In genomic region chr2:65104569-65104968, GRCm38 (mm10) we compare ENCODE assay signal across 23 mouse cellular contexts.
DNase-seq lines count a peak whose midpoint lies in the region; ATAC-seq and TF ChIP-seq lines count a peak whose summit lies in the region.
"Had no signal": no experiment of that assay in that cellular context is flagged by ENCODE, and none has a peak within 500 bp of the region (broad histone marks: within the 10 kb centered on the region; RNA-seq: fewer than 3 reads in every experiment).

No protein-coding gene starts in this region.

- H3K27ac ChIP-seq in midbrain, embryonic 11.5 days (ENCODE audit: low read depth, low read length): no peak overlapping the region
- H3K27ac ChIP-seq in midbrain, embryonic 10.5 days (replicated peaks): no peak overlapping the region
- no peak overlapping the region for H3K27ac ChIP-seq in gastrocnemius, adult 2 months
- no peak overlapping the region for H3K27ac ChIP-seq in intestine, embryonic 16.5 days (ENCODE audit: low read length)
- H3K27ac ChIP-seq: embryonic facial prominence, embryonic 10.5 days; embryonic facial prominence, embryonic 12.5 days; forebrain, embryonic 10.5 days; forebrain, embryonic 12.5 days had no signal

- H3K4me2 ChIP-seq in midbrain, embryonic 11.5 days: no peak overlapping the region
- no peak overlapping the region for H3K4me2 ChIP-seq in intestine, embryonic 16.5 days (ENCODE audit: low read depth, low read length)
- H3K4me2 ChIP-seq: embryonic facial prominence, embryonic 12.5 days; forebrain, embryonic 12.5 days had no signal

- H3K27me3 ChIP-seq in midbrain, embryonic 11.5 days (ENCODE audit: control insufficient read depth, insufficient read depth, low read length): no peaks in the 10 kb centered on the region
- no peaks in the 10 kb centered on the region for H3K27me3 ChIP-seq in midbrain, embryonic 10.5 days (ENCODE audit: low read depth, poor library complexity, severe bottlenecking)
- H3K27me3 ChIP-seq in intestine, embryonic 16.5 days (replicated peaks; ENCODE audit: control insufficient read depth, insufficient read depth, low read length): no peaks in the 10 kb centered on the region
- H3K27me3 ChIP-seq: embryonic facial prominence, embryonic 12.5 days; forebrain, embryonic 12.5 days had no signal

- H3K9me3 ChIP-seq in midbrain, embryonic 11.5 days (ENCODE audit: control insufficient read depth, low read length): no peaks in the 10 kb centered on the region
- no peaks in the 10 kb centered on the region for H3K9me3 ChIP-seq in midbrain, embryonic 10.5 days (replicated peaks)
- no peaks in the 10 kb centered on the region for H3K9me3 ChIP-seq in intestine, embryonic 16.5 days (ENCODE audit: control insufficient read depth, low read length)
- H3K9me3 ChIP-seq: embryonic facial prominence, embryonic 10.5 days; embryonic facial prominence, embryonic 12.5 days; forebrain, embryonic 10.5 days; forebrain, embryonic 12.5 days had no signal

- H3K36me3 ChIP-seq in midbrain, embryonic 11.5 days (ENCODE audit: control insufficient read depth, insufficient read depth, low read length): no peaks in the 10 kb centered on the region
- H3K36me3 ChIP-seq in midbrain, embryonic 10.5 days: no peaks in the 10 kb centered on the region
- peaks cover 9% of the 10 kb centered on the region; the same call in 1 of the 2 replicates for H3K36me3 ChIP-seq in intestine, embryonic 16.5 days (ENCODE audit: control insufficient read depth, insufficient read depth, low read length)
- H3K36me3 ChIP-seq: embryonic facial prominence, embryonic 10.5 days; embryonic facial prominence, embryonic 12.5 days; forebrain, embryonic 10.5 days; forebrain, embryonic 12.5 days; G1E had no signal

- intact Hi-C loops in gastrocnemius, adult 2 months (cut with DNase I): no loop called here

- H3K4me3 ChIP-seq in midbrain, embryonic 11.5 days (ENCODE audit: low read depth, low read length): no peak overlapping the region
- H3K4me3 ChIP-seq in midbrain, embryonic 10.5 days: no peak overlapping the region
- H3K4me3 ChIP-seq in gastrocnemius, adult 2 months: no peak overlapping the region
- H3K4me3 ChIP-seq in intestine, embryonic 16.5 days (ENCODE audit: low read length): no peak overlapping the region
- H3K4me3 ChIP-seq: embryonic facial prominence, embryonic 10.5 days; embryonic facial prominence, embryonic 12.5 days; erythroblast, embryonic 14.5 days; forebrain, embryonic 10.5 days; forebrain, embryonic 12.5 days had no signal

- no peak overlapping the region for H3K9ac ChIP-seq in midbrain, embryonic 11.5 days (ENCODE audit: low read length)
- no peak overlapping the region for H3K9ac ChIP-seq in intestine, embryonic 16.5 days (ENCODE audit: low read depth, low read length)
- H3K9ac ChIP-seq: embryonic facial prominence, embryonic 12.5 days; forebrain, embryonic 12.5 days had no signal

- no peaks in the 10 kb centered on the region for H3K4me1 ChIP-seq in midbrain, embryonic 11.5 days (ENCODE audit: control insufficient read depth, insufficient read depth, low read length)
- H3K4me1 ChIP-seq in midbrain, embryonic 10.5 days: no peaks in the 10 kb centered on the region
- H3K4me1 ChIP-seq in intestine, embryonic 16.5 days (ENCODE audit: control insufficient read depth, insufficient read depth, low read length): no peaks in the 10 kb centered on the region
- H3K4me1 ChIP-seq: embryonic facial prominence, embryonic 10.5 days; embryonic facial prominence, embryonic 12.5 days; forebrain, embryonic 10.5 days; forebrain, embryonic 12.5 days had no signal

- no peak for ATAC-seq in midbrain, embryonic 11.5 days (ENCODE audit: low FRiP score)
- ATAC-seq in megakaryocyte, adult 5-6 weeks (ENCODE audit: poor library complexity, severe bottlenecking): peak; percentile 13; the same call in 1 of the 2 replicates
- ATAC-seq in intestine, embryonic 16.5 days: no peak
- ATAC-seq: forebrain, embryonic 14.5 days; forebrain, embryonic 16.5 days had no signal

- DNase-seq in midbrain, embryonic 11.5 days (ENCODE audit: low spot score, missing footprints): peak; percentile 67
- DNase-seq in midbrain, embryonic 10.5 days (ENCODE audit: low spot score): no peak
- peak; percentile 6 for DNase-seq in NIH3T3 (ENCODE audit: low read depth)
- no peak for DNase-seq in gastrocnemius, adult 2 months
- DNase-seq: adrenal gland, adult 2 months; adrenal gland, postnatal 10 days; adrenal gland, postnatal 25 days; B cell, adult 2 months; cerebellum, adult 11-12 months; cerebellum, adult 2 months; cerebellum, adult 9-10 months; cerebellum, postnatal 10 days; cerebellum, postnatal 25 days had no signal

- TF ChIP-seq CTCF in gastrocnemius, adult 2 months (IDR thresholded peaks at IDR 0.05): no peak

- 92% methylated on average over 6 of the region's 6 CpGs for whole genome bisulfite sequencing in midbrain, embryonic 11.5 days
- WGBS in midbrain, embryonic 10.5 days: 93% methylated on average over 6 of the region's 6 CpGs
- 86% methylated on average over 6 of the region's 6 CpGs for WGBS in intestine, embryonic 16.5 days

Comparison
In these comparisons a context has a peak if more than half of its experiments do, and no peak if none do; other contexts are left out.
1. DNase-seq: peak in midbrain, embryonic 11.5 days (single experiment) and NIH3T3 (single experiment); none in midbrain, embryonic 10.5 days (single experiment) and gastrocnemius, adult 2 months (single experiment).